Mouse (Mus musculus) common myeloid progenitor, adult 5-6 weeks (primary cell): ENCODE results near the gene Tarsl2. TPM values are rescaled to one million over a fixed set of nuclear protein-coding genes. Genes with fewer than 3 reads are reported as not detected.

Experiments
- ATAC-seq: replicated peaks from 2 replicates; pipeline ENCODE4 v1.8.0; 2016; ENCODE audit warnings: low read depth, mild to moderate bottlenecking, moderate TSS enrichment, inconsistent platforms; ENCODE audit not compliant: poor library complexity, severe bottlenecking
- total RNA-seq: library from RNA; stranded (forward); fragments of 200-1000, 187-1606 nt; gene quantifications from 2 replicates; pipeline ENCODE4 v1.2.3, GENCODE M21; 2017

The Tarsl2 gene
- total RNA-seq, 1 experiment from 2014 or later, result 35.9 TPM

GRCm38 (mm10) chr7:65645996-65646395, 1.3 kb downstream of the Tarsl2 start:
- no peak for ATAC-seq

- no peak for ATAC-seq
Measured at GRCm38 (mm10) chr7:65650662-65651061, 6.0 kb downstream of the Tarsl2 start.

- ATAC-seq, result 0 out of 2 replicates have a peak, but pooled peaks have one; percentile 25
Measured at GRCm38 (mm10) chr7:65657490-65658120, 12.9 kb downstream of the Tarsl2 start.

- no peak for ATAC-seq
Measured at GRCm38 (mm10) chr7:65663225-65663790, 18.6 kb downstream of the Tarsl2 start.

GRCm38 (mm10) chr7:65663886-65664285, 19.2 kb downstream of the Tarsl2 start:
- ATAC-seq, result no peak

- ATAC-seq, result no peak
Measured at GRCm38 (mm10) chr7:65667491-65667890, 22.8 kb downstream of the Tarsl2 start.

GRCm38 (mm10) chr7:65678050-65678449, 33.4 kb downstream of the Tarsl2 start:
- ATAC-seq, result no peak

- ATAC-seq, result no peak
Measured at GRCm38 (mm10) chr7:65678900-65679595, 34.4 kb downstream of the Tarsl2 start.

GRCm38 (mm10) chr7:65681166-65681565, 36.5 kb downstream of the Tarsl2 start:
- no peak for ATAC-seq

GRCm38 (mm10) chr7:65684256-65684835, 39.6 kb downstream of the Tarsl2 start:
- ATAC-seq, result no peak

GRCm38 (mm10) chr7:65686664-65687063, 42.0 kb downstream of the Tarsl2 start:
- ATAC-seq, result no peak

GRCm38 (mm10) chr7:65690869-65691268, 46.2 kb downstream of the Tarsl2 start, which contains the start of gene Tm2d3:
Gene Tm2d3 (plus strand): TSS chr7:65691169.
- ATAC-seq, result no peak

GRCm38 (mm10) chr7:65691929-65692605, 47.4 kb downstream of the Tarsl2 start:
- ATAC-seq, result no peak

GRCm38 (mm10) chr7:65692883-65693282, 48.2 kb downstream of the Tarsl2 start:
- ATAC-seq, result peak; percentile 38

- peak; percentile 81 for ATAC-seq
Measured at GRCm38 (mm10) chr7:65693301-65693821, 48.7 kb downstream of the Tarsl2 start.

- peak; percentile 42 for ATAC-seq
Measured at GRCm38 (mm10) chr7:65696450-65696849, 51.8 kb downstream of the Tarsl2 start.

GRCm38 (mm10) chr7:65702076-65702475, 57.4 kb downstream of the Tarsl2 start:
- no peak for ATAC-seq

- peak; percentile 92 for ATAC-seq
Measured at GRCm38 (mm10) chr7:65704818-65705242, 60.1 kb downstream of the Tarsl2 start.

GRCm38 (mm10) chr7:65708506-65708905, 63.8 kb downstream of the Tarsl2 start:
- ATAC-seq, result no peak

GRCm38 (mm10) chr7:65710301-65710700, 65.6 kb downstream of the Tarsl2 start:
- no peak for ATAC-seq
